Comparison of ENCODE assay signal across 22 mouse cellular contexts in genomic region chr17:27510258-27511124, GRCm38 (mm10). TPM values are rescaled to one million over a fixed set of nuclear protein-coding genes. Genes with fewer than 3 reads are reported as not detected.
A peak's percentile ranks its signal among the peaks of the same experiment; 100 is the strongest.
DNase-seq lines count a peak whose midpoint lies in the region; ATAC-seq and TF ChIP-seq lines count a peak whose summit lies in the region.
"Had no signal": no experiment of that assay in that cellular context is flagged by ENCODE, and none has a peak within 500 bp of the region (broad histone marks: within the 10 kb centered on the region; RNA-seq: fewer than 3 reads in every experiment).

No protein-coding gene starts in this region.

- H3K36me3 ChIP-seq in forebrain, embryonic 12.5 days (replicated peaks): no peaks in the 10 kb centered on the region
- no peaks in the 10 kb centered on the region for H3K36me3 ChIP-seq in forebrain, postnatal 0 days (ENCODE audit: insufficient read depth)
- H3K36me3 ChIP-seq in hindbrain, embryonic 13.5 days: no peaks in the 10 kb centered on the region
- H3K36me3 ChIP-seq in midbrain, embryonic 15.5 days (replicated peaks): no peaks in the 10 kb centered on the region
- H3K36me3 ChIP-seq in limb, embryonic 10.5 days: no peaks in the 10 kb centered on the region
- H3K36me3 ChIP-seq: forebrain, embryonic 10.5 days; limb, embryonic 13.5 days; liver, embryonic 15.5 days had no signal

- no peak for DNase-seq in forebrain, postnatal 0 days
- peak; percentile 50 for DNase-seq in cerebellum, adult 8-10 months
- no peak for DNase-seq in limb, embryonic 10.5 days (ENCODE audit: low spot score)
- no peak for DNase-seq in spleen, postnatal 10 days (ENCODE audit: low spot score in 2 of 2)
- DNase-seq in ovary, adult 18-20 months (ENCODE audit: low spot score): no peak
- DNase-seq: adrenal gland, postnatal 14 days; gastrocnemius, postnatal 25 days; heart, adult 2 months; heart, postnatal 4 days; retina, postnatal 1 day; thymus, postnatal 36 days had no signal

- H3K9ac ChIP-seq in forebrain, embryonic 12.5 days: no peak overlapping the region
- H3K9ac ChIP-seq in forebrain, postnatal 0 days: no peak overlapping the region
- H3K9ac ChIP-seq in hindbrain, embryonic 13.5 days: peak overlapping the region; percentile 87
- H3K9ac ChIP-seq in midbrain, embryonic 15.5 days: peak overlapping the region; percentile 31
- H3K9ac ChIP-seq: limb, embryonic 13.5 days; liver, embryonic 15.5 days had no signal

- peaks cover 98% of the 10 kb centered on the region for H3K27me3 ChIP-seq in forebrain, embryonic 12.5 days
- peaks cover 24% of the 10 kb centered on the region for H3K27me3 ChIP-seq in forebrain, postnatal 0 days (ENCODE audit: insufficient read depth, low read length)
- H3K27me3 ChIP-seq in hindbrain, embryonic 13.5 days: peaks cover 68% of the 10 kb centered on the region
- peaks cover 20% of the 10 kb centered on the region for H3K27me3 ChIP-seq in midbrain, embryonic 15.5 days (replicated peaks)
- peaks cover 98% of the 10 kb centered on the region for H3K27me3 ChIP-seq in limb, embryonic 10.5 days (ENCODE audit: low read depth, poor library complexity, severe bottlenecking)

- H3K4me2 ChIP-seq in forebrain, embryonic 12.5 days: peak overlapping the region; percentile 99; the same call in 1 of the 2 replicates
- H3K4me2 ChIP-seq in forebrain, postnatal 0 days (ENCODE audit: low read depth): no peak overlapping the region
- H3K4me2 ChIP-seq in hindbrain, embryonic 13.5 days: peak overlapping the region; percentile 97; the same call in 1 of the 2 replicates
- peak overlapping the region; percentile 80 for H3K4me2 ChIP-seq in midbrain, embryonic 15.5 days
- H3K4me2 ChIP-seq: limb, embryonic 13.5 days; liver, embryonic 15.5 days had no signal

- ATAC-seq in forebrain, embryonic 12.5 days (ENCODE audit: low FRiP score): no peak
- ATAC-seq in forebrain, postnatal 0 days: no peak
- no peak for ATAC-seq in hindbrain, embryonic 13.5 days (ENCODE audit: low FRiP score)
- ATAC-seq in midbrain, embryonic 15.5 days (replicated peaks): no peak
- ATAC-seq: intestine, embryonic 16.5 days had no signal

- no peaks in the 10 kb centered on the region for H3K9me3 ChIP-seq in forebrain, embryonic 12.5 days
- H3K9me3 ChIP-seq in forebrain, postnatal 0 days (ENCODE audit: low read length): no peaks in the 10 kb centered on the region
- no peaks in the 10 kb centered on the region for H3K9me3 ChIP-seq in hindbrain, embryonic 13.5 days
- H3K9me3 ChIP-seq in midbrain, embryonic 15.5 days: no peaks in the 10 kb centered on the region
- H3K9me3 ChIP-seq in limb, embryonic 10.5 days (replicated peaks): no peaks in the 10 kb centered on the region
- H3K9me3 ChIP-seq: forebrain, embryonic 10.5 days; limb, embryonic 13.5 days; liver, embryonic 15.5 days had no signal

- H3K4me3 ChIP-seq in forebrain, embryonic 12.5 days (replicated peaks): no peak overlapping the region
- no peak overlapping the region for H3K4me3 ChIP-seq in forebrain, postnatal 0 days (ENCODE audit: low read depth, low read length)
- no peak overlapping the region for H3K4me3 ChIP-seq in hindbrain, embryonic 13.5 days
- H3K4me3 ChIP-seq in midbrain, embryonic 15.5 days: no peak overlapping the region; the same call in 1 of the 2 replicates
- H3K4me3 ChIP-seq in limb, embryonic 10.5 days: no peak overlapping the region
- H3K4me3 ChIP-seq: heart, adult 2 months; liver, embryonic 15.5 days had no signal

- TF ChIP-seq CTCF in forebrain, postnatal 0 days (IDR thresholded peaks at IDR 0.05; ENCODE audit: low read depth): no peak

- H3K27ac ChIP-seq in forebrain, embryonic 12.5 days: peak overlapping the region; percentile 42; the same call in 1 of the 2 replicates
- no peak overlapping the region for H3K27ac ChIP-seq in forebrain, postnatal 0 days (ENCODE audit: low read depth, low read length)
- no peak overlapping the region for H3K27ac ChIP-seq in hindbrain, embryonic 13.5 days
- H3K27ac ChIP-seq in midbrain, embryonic 15.5 days: no peak overlapping the region
- H3K27ac ChIP-seq in limb, embryonic 10.5 days: no peak overlapping the region; the same call in 1 of the 2 replicates
- H3K27ac ChIP-seq: forebrain, embryonic 10.5 days; heart, adult 2 months; limb, embryonic 13.5 days; liver, embryonic 15.5 days had no signal

- 57% methylated on average over 9 of the region's 9 CpGs for WGBS in forebrain, embryonic 12.5 days
- 52% methylated on average over 9 of the region's 9 CpGs for WGBS in forebrain, postnatal 0 days
- WGBS in hindbrain, embryonic 13.5 days: 51% methylated on average over 9 of the region's 9 CpGs
- WGBS in midbrain, embryonic 15.5 days: 53% methylated on average over 9 of the region's 9 CpGs
- WGBS in limb, embryonic 10.5 days: 44% methylated on average over 9 of the region's 9 CpGs

- peaks cover 73% of the 10 kb centered on the region for H3K4me1 ChIP-seq in forebrain, embryonic 12.5 days
- no peaks in the 10 kb centered on the region for H3K4me1 ChIP-seq in forebrain, postnatal 0 days (ENCODE audit: insufficient read depth)
- peaks cover 77% of the 10 kb centered on the region for H3K4me1 ChIP-seq in hindbrain, embryonic 13.5 days (replicated peaks)
- peaks cover 50% of the 10 kb centered on the region for H3K4me1 ChIP-seq in midbrain, embryonic 15.5 days
- peaks cover 47% of the 10 kb centered on the region for H3K4me1 ChIP-seq in limb, embryonic 10.5 days

RNA-seq across cellular contexts. Expression of gene Grm4, which starts 10.7 kb away (rescaled TPM):
- polyA plus RNA-seq in forebrain, embryonic 12.5 days (2016; fragmentation: Nextera tagmentation; extraction: Ambion mirVana): 2.4 TPM in 2 replicates
- total RNA-seq in forebrain, postnatal 0 days (2014; rRNA removed): 13.1 and 14.5 TPM in 2 replicates
- 3.2 and 5.5 TPM in 2 replicates for polyA plus RNA-seq in forebrain, postnatal 0 days (2015; fragmentation: Nextera tagmentation; extraction: Ambion mirVana)
- polyA plus RNA-seq in hindbrain, embryonic 13.5 days (2015; fragmentation: Nextera tagmentation; extraction: Ambion mirVana): 4.8 and 5.2 TPM in 2 replicates
- 10.7 and 10.9 TPM in 2 replicates for polyA plus RNA-seq in midbrain, embryonic 15.5 days (2015; fragmentation: Nextera tagmentation; extraction: Ambion mirVana)
- 0.06 and 0.35 TPM in 2 replicates for polyA plus RNA-seq in limb, embryonic 10.5 days (2016; fragmentation: Nextera tagmentation; extraction: Ambion mirVana)
- total RNA-seq: CH12.LX; MEL; monocyte, adult 5-6 weeks had no signal
- polyA plus RNA-seq: heart, embryonic 14.5 days had no signal

RNA-seq across cellular contexts. Expression of gene Hmga1, which starts 45.8 kb away (rescaled TPM):
- polyA plus RNA-seq in forebrain, embryonic 12.5 days (2016; fragmentation: Nextera tagmentation; extraction: Ambion mirVana): 214 and 228 TPM in 2 replicates
- total RNA-seq in forebrain, postnatal 0 days (2014; rRNA removed): 84.7 and 99.1 TPM in 2 replicates
- 122 and 123 TPM in 2 replicates for polyA plus RNA-seq in forebrain, postnatal 0 days (2015; fragmentation: Nextera tagmentation; extraction: Ambion mirVana)
- polyA plus RNA-seq in hindbrain, embryonic 13.5 days (2015; fragmentation: Nextera tagmentation; extraction: Ambion mirVana): 113 and 126 TPM in 2 replicates
- polyA plus RNA-seq in midbrain, embryonic 15.5 days (2015; fragmentation: Nextera tagmentation; extraction: Ambion mirVana): 138 and 141 TPM in 2 replicates
- polyA plus RNA-seq in limb, embryonic 10.5 days (2016; fragmentation: Nextera tagmentation; extraction: Ambion mirVana): 904 and 1,218 TPM in 2 replicates

RNA-seq across cellular contexts. Expression of gene AI413582, which starts 55.1 kb away (rescaled TPM):
- polyA plus RNA-seq in forebrain, embryonic 12.5 days (2016; fragmentation: Nextera tagmentation; extraction: Ambion mirVana): 14.0 and 16.6 TPM in 2 replicates
- 35.0 and 70.3 TPM in 2 replicates for total RNA-seq in forebrain, postnatal 0 days (2014; rRNA removed)
- polyA plus RNA-seq in forebrain, postnatal 0 days (2015; fragmentation: Nextera tagmentation; extraction: Ambion mirVana): 85.2 and 92.8 TPM in 2 replicates
- 43.5 and 44.8 TPM in 2 replicates for polyA plus RNA-seq in hindbrain, embryonic 13.5 days (2015; fragmentation: Nextera tagmentation; extraction: Ambion mirVana)
- polyA plus RNA-seq in midbrain, embryonic 15.5 days (2015; fragmentation: Nextera tagmentation; extraction: Ambion mirVana): 57.0 and 59.5 TPM in 2 replicates
- polyA plus RNA-seq in limb, embryonic 10.5 days (2016; fragmentation: Nextera tagmentation; extraction: Ambion mirVana): 9.4 TPM in 2 replicates

Comparison
In these comparisons a context has a peak if more than half of its experiments do, and no peak if none do; other contexts are left out.
1. H3K9ac ChIP-seq: peak in hindbrain, embryonic 13.5 days (single experiment) and midbrain, embryonic 15.5 days (single experiment); none in forebrain, embryonic 12.5 days (single experiment) and forebrain, postnatal 0 days (single experiment).